Mouse (Mus musculus) forebrain, embryonic 13.5 days (tissue): ENCODE measurements at regions not wholly inside any gene's neighbourhood (a gene's known extent, or its start where the extent isn't known, plus 50 kb on each side); places are given as distances from the start of the nearest gene placed in this dataset.

Experiments
- ATAC-seq: fragments of 200-750 bp; cut with Nextera tagmentation; 2 replicates; pipeline ENCODE4 v1.8.0; 2017
- H3K27ac ChIP-seq: fragments of 300-500 bp; sonication (generic); 2 replicates; pipeline ENCODE4 v1.5.1; 2015; ENCODE audit warnings: inconsistent platforms, mild to moderate bottlenecking, moderate library complexity
- H3K27me3 ChIP-seq: fragments of 300-500 bp; sonication (generic); 2 replicates; pipeline ENCODE4 v1.6.1; 2015; ENCODE audit warnings: mild to moderate bottlenecking, inconsistent platforms
- H3K36me3 ChIP-seq: fragments of 300-500 bp; sonication (generic); 2 replicates; pipeline ENCODE4 v1.6.1; 2015; ENCODE audit warnings: mild to moderate bottlenecking, inconsistent platforms; ENCODE audit not compliant: poor library complexity, severe bottlenecking
- H3K4me1 ChIP-seq: fragments of 300-500 bp; sonication (generic); 2 replicates; pipeline ENCODE4 v1.6.1; 2015; ENCODE audit warnings: inconsistent platforms
- H3K4me2 ChIP-seq: fragments of 300-500 bp; sonication (generic); 2 replicates; pipeline ENCODE4 v1.6.1; 2015; ENCODE audit warnings: inconsistent platforms, mild to moderate bottlenecking, moderate library complexity
- H3K4me3 ChIP-seq: fragments of 300-500 bp; sonication (generic); 2 replicates; pipeline ENCODE4 v1.5.1; 2015; ENCODE audit warnings: mild to moderate bottlenecking, inconsistent platforms
- H3K9ac ChIP-seq: fragments of 300-500 bp; sonication (generic); 2 replicates; pipeline ENCODE4 v1.6.1; 2015; ENCODE audit warnings: mild to moderate bottlenecking, inconsistent platforms
- H3K9me3 ChIP-seq: fragments of 300-500 bp; sonication (generic); replicated peaks from 2 replicates; pipeline ENCODE4 v1.6.1; 2016; ENCODE audit warnings: inconsistent platforms
- WGBS: fragments of 180-500 bp; shearing (Covaris S2); methylation state at CpG from one replicate; pipeline ENCODE4 v1.1.7; 2015; 5-methylcytosine and 5-hydroxymethylcytosine counted together

DNA sequence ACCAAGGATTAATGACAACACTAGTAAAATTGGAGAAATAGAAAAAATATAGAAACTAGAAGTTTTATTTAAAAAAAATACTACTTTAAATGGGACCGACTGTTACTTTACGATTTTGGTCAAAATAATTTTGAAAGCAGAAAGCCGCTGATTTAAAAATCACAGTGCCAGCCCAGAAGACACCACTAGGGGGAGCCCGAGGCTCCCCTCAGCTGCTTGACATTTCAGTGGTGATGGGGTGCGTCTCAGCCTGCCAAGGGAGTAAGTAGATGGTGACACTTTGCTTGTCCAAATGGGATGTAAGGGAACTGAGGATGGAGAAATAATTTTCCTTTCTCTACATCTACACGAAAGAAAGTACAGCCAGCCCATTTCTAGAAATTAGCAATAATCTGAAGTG, 257.0 kb downstream of the Ankrd50 start:
- no peak overlapping the region for H3K4me2 ChIP-seq
- WGBS, result 26% methylated on average over 6 of the region's 6 CpGs
- no peak for ATAC-seq

DNA sequence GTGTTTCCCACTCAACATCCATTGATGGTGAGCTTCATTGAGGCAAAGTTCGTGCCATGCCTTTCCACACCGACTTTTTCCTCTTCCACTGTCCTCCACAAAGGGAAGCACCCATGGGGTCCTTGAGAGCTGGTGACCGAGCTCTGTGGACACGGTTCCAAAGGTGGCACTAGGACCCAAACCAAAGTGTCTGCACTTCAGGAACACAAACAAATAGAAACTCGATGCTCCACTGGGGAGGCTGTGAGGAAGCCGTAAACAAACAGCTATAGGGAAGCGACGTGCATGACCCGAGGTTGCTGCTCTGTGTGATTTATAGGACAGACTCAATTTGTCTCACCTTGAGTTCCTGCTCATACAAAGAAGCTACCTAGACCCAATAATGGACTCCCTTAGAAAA, 257.5 kb downstream of the Ankrd50 start:
- ATAC-seq, result no peak
- no peak overlapping the region for H3K27ac ChIP-seq
- H3K36me3 ChIP-seq, result no peaks in the 10 kb centered on the region
- H3K4me3 ChIP-seq, result no peak overlapping the region
- H3K4me1 ChIP-seq, result peaks cover 23% of the 10 kb centered on the region
- no peaks in the 10 kb centered on the region for H3K27me3 ChIP-seq
- H3K9ac ChIP-seq, result no peak overlapping the region
- 86% methylated on average over 9 of the region's 9 CpGs for whole genome bisulfite sequencing
- H3K9me3 ChIP-seq, result no peaks in the 10 kb centered on the region
- H3K4me2 ChIP-seq, result no peak overlapping the region

More for the DNA sequence above, 257.0 kb downstream of the Ankrd50 start:
- peaks cover 28% of the 10 kb centered on the region for H3K4me1 ChIP-seq
- no peaks in the 10 kb centered on the region for H3K9me3 ChIP-seq
- H3K27me3 ChIP-seq, result no peaks in the 10 kb centered on the region
- H3K27ac ChIP-seq, result no peak overlapping the region
- no peak overlapping the region for H3K4me3 ChIP-seq
- H3K36me3 ChIP-seq, result no peaks in the 10 kb centered on the region
- no peak overlapping the region for H3K9ac ChIP-seq

DNA sequence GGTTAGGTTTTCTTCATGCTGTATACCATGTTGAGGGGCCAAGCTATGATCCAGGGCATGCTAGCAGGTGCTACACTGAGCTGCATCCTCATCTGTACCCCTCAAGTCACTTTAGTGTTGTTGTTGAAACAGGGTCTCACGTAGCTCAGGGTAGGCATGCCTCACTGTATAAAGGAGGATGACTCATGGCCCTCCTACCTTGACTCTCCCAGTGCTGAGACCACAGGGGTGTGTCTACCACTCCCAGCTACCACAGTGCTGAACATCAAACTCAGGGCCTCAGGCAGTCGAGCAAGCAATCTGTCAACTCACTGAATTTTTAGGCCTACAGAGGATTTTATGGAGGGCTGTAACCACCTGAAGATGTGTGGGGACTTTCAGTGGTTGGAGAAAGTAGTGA, 258.5 kb downstream of the Ankrd50 start:
- Histone ChIP-seq H3K9me3 (no peaks in the 10 kb centered on the region), H3K27me3 (no peaks in the 10 kb centered on the region), H3K4me1 (peaks cover 14% of the 10 kb centered on the region; the same call in 1 of the 2 replicates), H3K27ac (no peak overlapping the region), H3K4me3 (no peak overlapping the region), H3K4me2 (no peak overlapping the region), H3K36me3 (no peaks in the 10 kb centered on the region), H3K9ac (no peak overlapping the region)
- ATAC-seq, result no peak
- 70% methylated on average over 2 of the region's 2 CpGs for WGBS

DNA sequence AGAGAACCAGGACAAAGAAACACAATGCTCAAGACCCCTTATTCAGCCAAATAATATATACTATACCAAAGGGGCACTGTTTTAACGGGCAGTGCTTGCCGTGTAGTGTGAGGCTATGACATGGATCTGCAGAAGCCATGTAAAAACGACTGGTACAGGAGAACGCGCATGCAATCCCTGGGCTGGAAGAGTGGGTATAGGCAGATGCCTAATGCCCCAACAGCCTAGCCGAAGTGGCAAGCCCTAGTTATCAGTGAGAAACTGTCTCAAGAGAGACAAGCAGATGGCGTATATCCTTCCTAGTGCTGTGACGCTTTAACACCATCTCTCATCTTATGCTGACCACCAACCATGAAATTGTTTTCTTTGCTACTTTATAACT, 262.8 kb downstream of the Ankrd50 start:
- WGBS, result 90% methylated on average over 8 of the region's 8 CpGs
- H3K4me2 ChIP-seq, result no peak overlapping the region
- no peak overlapping the region for H3K9ac ChIP-seq
- no peaks in the 10 kb centered on the region for H3K4me1 ChIP-seq
- no peak overlapping the region for H3K4me3 ChIP-seq
- H3K36me3 ChIP-seq, result no peaks in the 10 kb centered on the region
- no peaks in the 10 kb centered on the region for H3K27me3 ChIP-seq
- no peak overlapping the region for H3K27ac ChIP-seq
- no peaks in the 10 kb centered on the region for H3K9me3 ChIP-seq
- no peak for ATAC-seq

DNA sequence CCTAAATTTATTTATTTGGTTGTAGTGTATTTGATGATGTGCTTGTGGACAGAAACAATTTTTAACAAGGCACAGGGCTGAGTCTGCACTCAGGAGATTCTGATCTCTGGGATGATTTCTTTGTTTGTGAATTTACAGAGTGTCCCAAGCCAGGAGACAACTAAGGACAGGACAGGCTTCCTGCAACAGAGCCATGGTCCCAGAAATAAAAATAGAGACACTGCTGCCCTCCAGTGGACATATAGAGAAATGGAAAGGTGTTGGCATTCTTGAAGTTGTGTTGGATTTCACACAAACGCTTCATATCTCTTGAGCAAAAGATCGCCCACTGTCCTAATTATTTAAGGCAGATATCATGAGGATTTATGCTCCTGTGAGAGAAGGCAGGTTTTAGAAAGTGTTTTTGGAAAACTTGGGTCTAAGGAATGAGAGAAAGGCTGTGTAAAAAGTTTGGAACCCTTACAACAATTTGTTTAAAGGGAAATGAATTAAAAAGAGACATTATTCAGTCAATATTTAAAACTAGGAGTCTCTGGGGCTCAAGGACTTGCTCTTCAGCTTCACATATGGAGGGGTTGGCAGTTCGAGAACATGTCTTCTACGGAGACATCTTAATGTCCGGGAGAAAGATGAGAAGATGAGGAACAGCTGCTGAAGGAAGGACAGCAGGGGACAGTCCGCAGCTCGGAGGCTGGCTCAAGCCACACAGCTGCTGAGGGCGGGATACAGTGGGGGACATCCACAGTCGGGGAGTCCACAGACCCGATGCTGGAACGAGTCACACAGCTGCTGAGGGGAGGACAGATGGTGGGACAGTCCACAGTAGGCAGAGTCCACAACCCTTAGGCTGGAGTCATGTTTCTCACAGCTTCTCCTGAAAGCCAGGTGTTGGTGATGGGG, 263.5 kb downstream of the Ankrd50 start:
- ATAC-seq, result peak; percentile 71
- H3K9me3 ChIP-seq, result no peaks in the 10 kb centered on the region
- no peaks in the 10 kb centered on the region for H3K4me1 ChIP-seq
- no peak overlapping the region for H3K4me3 ChIP-seq
- H3K4me2 ChIP-seq, result no peak overlapping the region
- 61% methylated on average over 11 of the region's 11 CpGs for WGBS
- H3K36me3 ChIP-seq, result no peaks in the 10 kb centered on the region
- no peaks in the 10 kb centered on the region for H3K27me3 ChIP-seq
- H3K27ac ChIP-seq, result no peak overlapping the region
- H3K9ac ChIP-seq, result no peak overlapping the region

DNA sequence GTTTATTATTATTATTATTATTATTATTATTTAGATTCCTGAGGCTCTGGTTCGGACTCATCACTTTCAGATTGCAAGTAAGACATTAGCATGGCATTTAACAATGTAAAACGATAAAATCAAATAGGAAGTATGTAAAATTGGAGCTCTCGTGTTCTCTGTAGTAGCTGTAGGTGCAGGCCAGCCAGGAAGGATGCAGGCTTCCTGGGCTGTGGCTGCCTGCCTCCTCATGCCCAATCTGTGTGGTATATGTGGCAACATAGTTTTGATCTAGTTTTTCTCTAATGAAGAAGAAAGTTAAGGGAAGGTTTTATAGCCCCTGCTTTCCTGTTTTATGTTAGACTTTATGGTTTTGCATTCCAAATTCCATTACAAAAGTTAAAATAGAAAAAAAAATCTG, 275.6 kb downstream of the Ankrd50 start:
- Histone ChIP-seq H3K36me3 (no peaks in the 10 kb centered on the region), H3K9me3 (no peaks in the 10 kb centered on the region), H3K27ac (no peak overlapping the region), H3K9ac (no peak overlapping the region), H3K4me2 (no peak overlapping the region), H3K4me1 (no peaks in the 10 kb centered on the region), H3K4me3 (no peak overlapping the region), H3K27me3 (no peaks in the 10 kb centered on the region)
- ATAC-seq, result no peak
- 90% methylated on average over 3 of the region's 3 CpGs for WGBS

DNA sequence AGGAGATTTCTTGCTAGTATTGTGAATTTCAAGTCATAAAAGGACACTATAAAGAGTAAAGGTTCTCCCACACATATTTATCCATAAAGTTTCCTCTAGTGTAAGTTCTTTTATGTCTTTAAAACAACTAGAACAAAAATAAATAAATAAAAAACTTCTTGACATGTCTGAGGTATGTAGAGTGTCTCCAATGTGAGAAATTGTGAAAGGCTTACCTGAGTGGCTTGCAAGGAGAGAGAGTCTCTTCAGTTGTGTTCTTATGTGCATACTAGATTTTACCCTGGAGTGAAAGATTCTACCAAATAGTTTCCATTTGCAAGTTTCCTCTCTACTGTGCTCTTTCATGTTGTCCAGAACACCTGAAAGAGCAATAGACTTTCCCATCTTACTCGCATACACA, 276.8 kb downstream of the Ankrd50 start:
- Histone ChIP-seq H3K4me2 (no peak overlapping the region), H3K36me3 (no peaks in the 10 kb centered on the region), H3K27me3 (no peaks in the 10 kb centered on the region), H3K4me1 (no peaks in the 10 kb centered on the region), H3K27ac (no peak overlapping the region), H3K9ac (no peak overlapping the region), H3K9me3 (no peaks in the 10 kb centered on the region), H3K4me3 (no peak overlapping the region)
- 86% methylated on average over 1 of the region's 1 CpGs for WGBS
- ATAC-seq, result no peak

DNA sequence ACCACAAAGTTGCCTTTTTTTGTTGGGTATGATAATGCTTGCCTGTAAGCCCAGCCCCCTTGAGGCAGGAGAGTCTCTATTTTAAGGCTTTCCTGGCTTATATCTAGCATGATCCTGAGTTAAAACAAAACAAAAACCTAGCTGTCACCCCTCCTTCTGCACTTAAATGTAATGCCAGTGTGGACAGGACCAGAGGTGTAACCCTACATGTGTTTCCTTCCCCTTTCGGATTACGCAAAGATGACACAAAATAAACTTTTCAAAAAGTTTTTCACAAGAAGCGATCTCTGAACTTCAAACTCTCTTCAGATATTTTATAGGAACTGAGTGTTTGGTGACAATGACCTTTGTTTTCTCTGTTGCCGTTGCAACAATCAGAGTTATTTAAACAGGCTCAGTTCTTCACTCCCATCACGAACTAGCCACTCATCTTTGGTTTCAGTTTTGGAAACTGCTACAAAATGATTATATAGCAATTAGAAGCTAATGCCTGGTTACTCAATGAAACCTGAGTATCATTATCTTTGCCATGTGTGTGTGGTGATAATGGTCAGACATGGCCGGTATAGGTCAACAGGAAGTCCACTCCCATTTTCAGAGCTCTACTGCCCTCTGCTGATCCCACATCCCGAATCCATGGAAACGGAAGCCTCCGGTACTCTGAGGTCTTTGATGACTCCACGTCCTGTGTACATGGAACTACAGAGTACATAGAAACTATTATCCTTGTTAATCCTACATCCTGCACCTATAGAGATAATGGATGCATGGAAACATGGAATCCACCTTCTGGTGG, 282.6 kb downstream of the Ankrd50 start:
- H3K4me2 ChIP-seq, result no peak overlapping the region
- WGBS, result 74% methylated on average over 10 of the region's 10 CpGs
- H3K27me3 ChIP-seq, result no peaks in the 10 kb centered on the region
- H3K4me3 ChIP-seq, result no peak overlapping the region
- H3K27ac ChIP-seq, result no peak overlapping the region
- H3K4me1 ChIP-seq, result no peaks in the 10 kb centered on the region
- H3K9ac ChIP-seq, result no peak overlapping the region
- H3K36me3 ChIP-seq, result no peaks in the 10 kb centered on the region
- ATAC-seq, result no peak
- no peaks in the 10 kb centered on the region for H3K9me3 ChIP-seq

DNA sequence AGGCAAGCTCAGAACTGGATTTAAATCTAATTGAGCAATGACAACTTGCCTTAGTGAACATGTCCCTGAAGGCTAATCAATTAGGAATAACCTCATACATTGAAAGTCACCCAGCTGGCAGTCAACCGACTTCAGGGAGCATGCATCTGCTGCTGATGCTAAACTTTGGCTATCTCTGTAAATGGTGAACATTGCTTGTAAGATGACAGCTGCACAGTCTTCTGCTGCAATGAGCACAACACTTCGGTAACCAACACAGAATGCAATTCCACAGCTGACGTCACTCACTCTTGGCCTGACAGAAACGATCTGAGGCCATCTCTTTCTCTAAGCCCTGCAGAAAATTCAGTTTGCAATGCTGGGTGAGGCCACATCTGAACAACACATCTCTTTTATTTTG, 290.6 kb downstream of the Ankrd50 start:
- Histone ChIP-seq H3K4me2 (no peak overlapping the region), H3K4me3 (no peak overlapping the region), H3K27ac (no peak overlapping the region), H3K9ac (no peak overlapping the region), H3K27me3 (no peaks in the 10 kb centered on the region), H3K4me1 (no peaks in the 10 kb centered on the region), H3K36me3 (no peaks in the 10 kb centered on the region), H3K9me3 (no peaks in the 10 kb centered on the region)
- WGBS, result 79% methylated on average over 4 of the region's 4 CpGs
- ATAC-seq, result no peak

DNA sequence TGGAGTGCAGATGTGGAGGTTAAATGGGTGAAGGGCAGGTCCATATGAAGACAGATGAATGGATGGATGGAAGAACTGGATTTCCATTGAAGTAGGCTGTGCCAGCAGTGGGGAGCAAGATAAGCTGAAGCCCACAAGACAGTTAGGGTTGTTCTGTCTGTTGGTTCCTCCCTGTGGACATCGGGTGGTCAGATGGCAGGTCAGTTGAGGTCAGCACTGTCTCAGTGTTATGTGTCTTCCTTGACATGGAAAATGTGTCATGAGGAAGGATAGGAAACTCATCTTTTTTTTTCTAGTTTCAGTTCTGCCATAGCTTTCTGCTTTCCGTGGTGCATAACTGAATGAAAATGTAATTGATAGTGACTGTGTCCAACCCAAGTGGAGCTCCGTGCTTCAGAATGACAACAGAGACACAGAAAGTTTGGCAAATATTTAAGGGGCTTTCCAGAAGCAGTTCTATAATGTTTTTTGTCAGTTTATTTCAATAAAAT, 297.2 kb downstream of the Ankrd50 start:
- 92% methylated on average over 3 of the region's 3 CpGs for WGBS
- Histone ChIP-seq H3K36me3 (no peaks in the 10 kb centered on the region), H3K27me3 (no peaks in the 10 kb centered on the region), H3K9ac (no peak overlapping the region), H3K4me3 (no peak overlapping the region), H3K4me2 (no peak overlapping the region), H3K4me1 (no peaks in the 10 kb centered on the region), H3K27ac (no peak overlapping the region), H3K9me3 (no peaks in the 10 kb centered on the region)
- no peak for ATAC-seq

DNA sequence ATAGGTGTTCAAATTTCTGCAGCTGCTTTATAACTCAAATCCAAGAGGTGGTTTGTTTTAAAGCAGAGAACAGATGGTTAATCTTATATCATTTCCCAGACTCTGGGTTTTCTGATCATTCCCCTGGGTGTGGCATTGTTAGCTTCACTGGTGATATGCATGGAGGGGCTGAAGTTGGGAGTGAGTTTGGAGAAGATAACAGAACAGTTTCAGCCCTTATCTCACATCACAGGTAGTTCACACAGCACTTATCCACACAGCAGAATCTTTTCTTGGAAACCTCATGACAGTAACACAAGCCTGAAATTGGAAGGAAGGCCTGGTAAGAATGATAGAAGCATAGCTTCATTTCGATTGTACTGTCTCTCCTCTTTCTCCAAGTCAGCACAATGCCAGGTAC, 298.1 kb downstream of the Ankrd50 start:
- WGBS, result 92% methylated on average over 1 of the region's 1 CpGs
- no peak overlapping the region for H3K4me2 ChIP-seq
- H3K4me1 ChIP-seq, result no peaks in the 10 kb centered on the region
- ATAC-seq, result no peak
- no peak overlapping the region for H3K4me3 ChIP-seq
- H3K9me3 ChIP-seq, result no peaks in the 10 kb centered on the region
- no peak overlapping the region for H3K27ac ChIP-seq
- H3K9ac ChIP-seq, result no peak overlapping the region
- H3K36me3 ChIP-seq, result no peaks in the 10 kb centered on the region
- no peaks in the 10 kb centered on the region for H3K27me3 ChIP-seq

DNA sequence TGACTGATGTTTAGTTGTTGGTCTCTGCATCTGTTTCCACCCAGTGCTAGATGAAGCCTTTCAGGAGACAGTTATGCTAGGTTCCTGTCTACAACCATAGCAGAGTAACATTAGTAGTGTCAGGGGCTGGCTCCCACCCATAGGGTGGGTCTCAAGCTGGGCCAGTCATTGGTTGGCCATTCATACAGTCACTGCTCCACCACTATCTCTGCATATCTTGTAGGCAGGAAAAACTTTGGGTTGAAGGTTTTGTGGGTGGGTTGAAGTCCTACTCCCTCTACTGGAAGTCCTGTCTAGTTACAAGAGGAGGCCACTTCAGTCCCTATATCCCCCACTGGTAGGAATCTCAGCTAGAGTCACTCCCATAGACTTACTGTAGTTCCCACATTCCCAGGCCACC, 306.3 kb downstream of the Ankrd50 start:
- H3K9ac ChIP-seq, result no peak overlapping the region
- no peaks in the 10 kb centered on the region for H3K9me3 ChIP-seq
- H3K4me3 ChIP-seq, result no peak overlapping the region
- ATAC-seq, result no peak
- no peak overlapping the region for H3K27ac ChIP-seq
- H3K27me3 ChIP-seq, result no peaks in the 10 kb centered on the region
- no peaks in the 10 kb centered on the region for H3K36me3 ChIP-seq
- no peak overlapping the region for H3K4me2 ChIP-seq
- no peaks in the 10 kb centered on the region for H3K4me1 ChIP-seq
